Mouse (Mus musculus): ENCODE measurements at regions not wholly inside any gene's neighbourhood (a gene's known extent, or its start where the extent isn't known, plus 50 kb on each side); places are given as distances from the start of the nearest gene placed in this dataset.

DNA sequence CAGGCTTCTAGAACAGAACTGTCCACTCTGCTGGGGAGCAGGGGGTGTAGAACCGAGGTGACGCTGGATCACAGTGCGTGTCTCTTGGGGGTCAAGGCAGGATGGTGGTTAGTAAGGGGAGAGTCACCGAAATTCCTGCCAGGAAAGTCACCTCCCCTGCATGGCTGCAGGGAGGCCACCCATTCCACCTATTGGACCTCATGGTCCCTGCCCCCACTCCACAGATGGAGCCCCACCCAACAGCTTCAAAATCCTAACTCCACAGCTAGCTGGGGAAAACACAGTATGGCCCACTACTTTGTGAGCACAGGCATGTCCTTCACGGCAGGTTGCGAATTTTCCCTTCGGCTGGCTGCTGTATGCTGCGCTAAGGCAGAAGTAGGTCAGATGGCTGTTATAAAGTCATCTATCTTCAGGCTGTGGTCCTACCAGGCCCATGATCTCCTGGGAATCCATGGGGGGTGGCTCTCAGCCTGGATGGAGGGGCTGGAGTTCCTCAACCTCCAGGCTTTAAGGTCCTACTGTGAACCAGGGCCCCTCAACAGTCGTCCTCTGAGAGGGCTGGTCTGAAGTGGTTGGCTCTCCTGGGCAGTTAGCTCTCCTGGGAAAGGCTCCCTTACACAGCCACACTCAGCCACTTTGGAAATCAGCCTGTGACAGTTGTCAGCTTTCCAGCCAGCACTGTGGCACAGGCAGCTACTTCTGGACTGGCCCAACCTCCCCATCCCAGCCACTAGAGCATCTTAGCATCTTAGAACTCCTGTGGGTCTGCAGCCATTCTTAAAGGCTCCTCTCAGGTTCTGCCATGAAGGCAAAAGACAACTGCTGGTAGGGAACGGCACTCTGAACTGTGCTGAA, 124.0 kb upstream of the Klf14 start:
- no peaks in the 10 kb centered on the region for H3K9me3 ChIP-seq (ENCODE audit: control insufficient read depth)
- no peak overlapping the region for H3K9ac ChIP-seq (ENCODE audit: low read depth, low read length)
- H3K4me2 ChIP-seq (replicated peaks; ENCODE audit: low read depth): no peak overlapping the region
- H3K27ac ChIP-seq (ENCODE audit: low read depth, low read length): no peak overlapping the region
- no peak for ATAC-seq
- H3K4me3 ChIP-seq (ENCODE audit: low read depth, low read length): no peak overlapping the region
- no peak for TF ChIP-seq CTCF (IDR thresholded peaks at IDR 0.05; ENCODE audit: low read depth)
- WGBS: 88% methylated on average over 10 of the region's 10 CpGs
- H3K36me3 ChIP-seq (ENCODE audit: control insufficient read depth, insufficient read depth): no peaks in the 10 kb centered on the region
- no peaks in the 10 kb centered on the region for H3K27me3 ChIP-seq (replicated peaks; ENCODE audit: control insufficient read depth, insufficient read depth, low read length)
- peaks cover 9% of the 10 kb centered on the region; the same call in 1 of the 2 replicates for H3K4me1 ChIP-seq (replicated peaks; ENCODE audit: control insufficient read depth, insufficient read depth, low read length)

DNA sequence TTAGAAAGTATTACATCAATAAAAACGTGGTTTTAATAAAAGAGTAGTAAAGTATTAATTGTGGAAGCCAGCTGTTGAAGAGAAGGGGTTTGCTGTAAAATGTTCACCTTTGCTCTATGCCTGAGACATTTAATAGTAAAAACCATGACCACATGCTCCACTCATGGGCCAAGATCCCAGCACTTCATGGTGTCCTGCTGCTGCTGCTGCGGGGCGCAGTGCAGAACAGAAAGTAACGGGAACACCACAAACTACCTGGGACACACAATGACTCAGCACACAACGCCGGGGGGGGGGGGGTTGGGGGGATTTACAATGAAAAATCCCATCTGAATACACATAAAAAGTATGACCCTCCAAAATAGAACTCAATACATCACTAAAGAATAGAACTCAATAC, 124.8 kb upstream of the Klf14 start:
- H3K27ac ChIP-seq (ENCODE audit: low read depth, low read length): no peak overlapping the region
- no peak for TF ChIP-seq CTCF (IDR thresholded peaks at IDR 0.05; ENCODE audit: low read depth)
- no peaks in the 10 kb centered on the region for H3K27me3 ChIP-seq (replicated peaks; ENCODE audit: control insufficient read depth, insufficient read depth, low read length)
- no peak for ATAC-seq
- H3K4me3 ChIP-seq (ENCODE audit: low read depth, low read length): no peak overlapping the region
- H3K36me3 ChIP-seq (ENCODE audit: control insufficient read depth, insufficient read depth): no peaks in the 10 kb centered on the region
- H3K9me3 ChIP-seq (ENCODE audit: control insufficient read depth): no peaks in the 10 kb centered on the region
- no peak overlapping the region for H3K4me2 ChIP-seq (replicated peaks; ENCODE audit: low read depth)
- H3K9ac ChIP-seq (ENCODE audit: low read depth, low read length): no peak overlapping the region
- 85% methylated on average over 6 of the region's 6 CpGs for WGBS
- peaks cover 10% of the 10 kb centered on the region; the same call in 1 of the 2 replicates for H3K4me1 ChIP-seq (replicated peaks; ENCODE audit: control insufficient read depth, insufficient read depth, low read length)

DNA sequence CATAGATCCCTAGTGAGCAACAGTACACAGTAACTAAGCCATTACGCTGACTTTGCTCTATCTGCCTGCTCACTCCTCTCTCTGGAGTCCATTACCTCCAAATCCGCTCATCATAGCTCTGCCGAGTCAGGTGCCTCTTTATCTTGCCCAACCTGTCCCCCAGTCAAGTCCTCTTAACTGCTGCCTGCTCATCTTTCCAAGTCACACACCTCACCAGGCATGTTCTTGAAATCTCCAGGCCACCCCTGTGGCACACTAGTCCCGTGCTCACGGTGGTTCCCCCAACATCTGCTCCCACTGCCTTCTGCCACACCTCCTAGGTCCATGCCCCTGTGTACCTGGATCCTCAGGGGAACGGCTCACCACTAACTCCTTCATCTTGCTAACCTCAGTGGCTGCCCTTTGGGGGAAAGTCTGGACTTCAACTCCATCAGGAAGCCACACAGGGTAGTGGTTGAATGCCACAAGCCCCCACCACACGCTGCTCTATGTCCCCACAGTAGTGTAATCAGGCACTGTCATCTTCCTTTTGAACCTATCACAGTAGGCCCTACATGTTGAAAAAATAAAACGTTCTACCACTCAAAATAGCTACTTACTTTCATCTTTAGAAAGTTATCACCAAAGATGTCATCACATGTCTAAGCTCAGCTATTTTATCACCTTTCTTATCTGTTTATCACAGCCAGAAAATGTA, 126.3 kb upstream of the Klf14 start:
- H3K27me3 ChIP-seq (replicated peaks; ENCODE audit: control insufficient read depth, insufficient read depth, low read length): no peaks in the 10 kb centered on the region
- H3K36me3 ChIP-seq (ENCODE audit: control insufficient read depth, insufficient read depth): no peaks in the 10 kb centered on the region
- H3K4me2 ChIP-seq (replicated peaks; ENCODE audit: low read depth): no peak overlapping the region
- H3K4me1 ChIP-seq (replicated peaks; ENCODE audit: control insufficient read depth, insufficient read depth, low read length): 0 out of 2 replicates have a peak, but pooled peaks cover 5% of the 10 kb centered on the region
- no peak overlapping the region for H3K9ac ChIP-seq (ENCODE audit: low read depth, low read length)
- no peak for TF ChIP-seq CTCF (IDR thresholded peaks at IDR 0.05; ENCODE audit: low read depth)
- 78% methylated on average over 8 of the region's 8 CpGs for whole genome bisulfite sequencing
- no peak overlapping the region for H3K27ac ChIP-seq (ENCODE audit: low read depth, low read length)
- no peak overlapping the region for H3K4me3 ChIP-seq (ENCODE audit: low read depth, low read length)
- no peak for ATAC-seq
- H3K9me3 ChIP-seq (ENCODE audit: control insufficient read depth): no peaks in the 10 kb centered on the region

DNA sequence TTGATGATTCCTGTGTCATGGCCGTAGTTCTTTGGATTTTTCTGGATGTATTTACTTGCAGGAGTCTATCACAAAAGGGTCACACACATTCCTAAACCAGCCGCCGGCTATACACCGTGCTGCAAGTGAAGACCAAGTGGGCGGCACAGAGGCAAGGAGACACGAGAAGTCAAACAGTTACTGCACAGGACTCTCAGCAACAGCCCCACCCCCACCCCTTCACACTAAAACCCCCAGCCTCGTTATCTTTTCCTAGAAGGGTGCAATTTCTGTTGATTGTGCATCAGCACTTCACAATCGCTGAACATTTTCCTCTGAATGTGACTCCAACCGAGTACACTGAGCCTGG, 126.9 kb upstream of the Klf14 start:
- H3K27ac ChIP-seq (ENCODE audit: low read depth, low read length): no peak overlapping the region
- no peaks in the 10 kb centered on the region for H3K27me3 ChIP-seq (replicated peaks; ENCODE audit: control insufficient read depth, insufficient read depth, low read length)
- WGBS: 66% methylated on average over 9 of the region's 9 CpGs
- no peak overlapping the region for H3K4me2 ChIP-seq (replicated peaks; ENCODE audit: low read depth)
- H3K4me1 ChIP-seq (replicated peaks; ENCODE audit: control insufficient read depth, insufficient read depth, low read length): 0 out of 2 replicates have a peak, but pooled peaks cover 5% of the 10 kb centered on the region
- H3K9ac ChIP-seq (ENCODE audit: low read depth, low read length): no peak overlapping the region
- TF ChIP-seq CTCF (IDR thresholded peaks at IDR 0.05; ENCODE audit: low read depth): no peak
- no peak overlapping the region for H3K4me3 ChIP-seq (ENCODE audit: low read depth, low read length)
- H3K36me3 ChIP-seq (ENCODE audit: control insufficient read depth, insufficient read depth): no peaks in the 10 kb centered on the region
- ATAC-seq: no peak
- no peaks in the 10 kb centered on the region for H3K9me3 ChIP-seq (ENCODE audit: control insufficient read depth)

DNA sequence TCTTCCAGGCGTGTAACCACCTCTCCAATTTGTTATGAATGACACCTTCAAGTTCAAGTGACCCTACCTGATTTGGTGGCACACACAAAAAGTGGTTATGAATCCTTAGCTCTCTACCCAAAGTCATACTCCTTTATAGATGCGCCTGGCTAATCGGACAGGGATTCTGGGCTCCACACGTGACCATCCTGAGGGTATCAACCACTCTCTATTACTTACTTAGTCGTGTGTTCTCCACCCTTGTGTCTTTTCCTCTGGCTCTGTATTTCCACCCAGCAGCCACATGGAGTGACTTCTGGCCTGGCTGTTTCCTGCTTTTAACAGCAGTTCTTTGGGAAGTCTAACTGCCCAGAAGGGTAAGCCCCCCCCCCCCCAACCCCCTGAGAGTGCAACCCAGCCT, 127.4 kb upstream of the Klf14 start:
- 89% methylated on average over 5 of the region's 5 CpGs for WGBS
- H3K27ac ChIP-seq (ENCODE audit: low read depth, low read length): no peak overlapping the region
- H3K9ac ChIP-seq (ENCODE audit: low read depth, low read length): no peak overlapping the region
- no peaks in the 10 kb centered on the region for H3K27me3 ChIP-seq (replicated peaks; ENCODE audit: control insufficient read depth, insufficient read depth, low read length)
- H3K4me2 ChIP-seq (replicated peaks; ENCODE audit: low read depth): no peak overlapping the region
- H3K9me3 ChIP-seq (ENCODE audit: control insufficient read depth): no peaks in the 10 kb centered on the region
- H3K4me1 ChIP-seq (replicated peaks; ENCODE audit: control insufficient read depth, insufficient read depth, low read length): 0 out of 2 replicates have a peak, but pooled peaks cover 5% of the 10 kb centered on the region
- H3K4me3 ChIP-seq (ENCODE audit: low read depth, low read length): no peak overlapping the region
- H3K36me3 ChIP-seq (ENCODE audit: control insufficient read depth, insufficient read depth): no peaks in the 10 kb centered on the region
- no peak for ATAC-seq
- TF ChIP-seq CTCF (IDR thresholded peaks at IDR 0.05; ENCODE audit: low read depth): no peak

DNA sequence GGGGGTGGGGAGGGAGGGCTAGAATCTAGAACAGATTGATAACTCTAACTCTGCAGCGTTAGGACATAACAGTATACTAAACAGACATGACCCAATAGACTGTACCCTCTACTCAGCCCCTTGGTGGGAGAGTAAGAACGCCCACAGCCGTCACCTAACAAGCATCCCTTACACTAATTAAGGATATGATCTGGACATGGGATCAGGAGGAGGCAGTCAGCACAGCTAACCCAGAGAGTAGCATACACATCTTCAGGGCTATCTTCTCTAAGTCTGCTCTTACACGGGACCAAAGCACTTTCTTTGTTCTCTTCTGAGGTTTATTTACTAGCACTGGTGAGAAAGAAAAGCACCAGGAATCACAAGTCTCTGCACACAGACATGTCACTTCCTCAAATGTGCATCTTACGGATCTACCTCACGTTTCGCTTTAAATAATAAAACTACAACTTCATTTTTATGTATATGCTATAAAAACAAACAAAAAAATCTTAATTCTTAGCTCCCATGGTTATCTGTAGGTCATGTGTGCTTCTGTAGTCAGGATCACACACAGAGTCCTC, 128.0 kb upstream of the Klf14 start:
- H3K36me3 ChIP-seq (ENCODE audit: control insufficient read depth, insufficient read depth): no peaks in the 10 kb centered on the region
- no peak overlapping the region for H3K9ac ChIP-seq (ENCODE audit: low read depth, low read length)
- H3K4me1 ChIP-seq (replicated peaks; ENCODE audit: control insufficient read depth, insufficient read depth, low read length): 0 out of 2 replicates have a peak, but pooled peaks cover 5% of the 10 kb centered on the region
- H3K4me3 ChIP-seq (ENCODE audit: low read depth, low read length): no peak overlapping the region
- H3K4me2 ChIP-seq (replicated peaks; ENCODE audit: low read depth): no peak overlapping the region
- no peaks in the 10 kb centered on the region for H3K27me3 ChIP-seq (replicated peaks; ENCODE audit: control insufficient read depth, insufficient read depth, low read length)
- H3K27ac ChIP-seq (ENCODE audit: low read depth, low read length): no peak overlapping the region
- ATAC-seq: no peak
- no peaks in the 10 kb centered on the region for H3K9me3 ChIP-seq (ENCODE audit: control insufficient read depth)
- 77% methylated on average over 7 of the region's 7 CpGs for WGBS
- no peak for TF ChIP-seq CTCF (IDR thresholded peaks at IDR 0.05; ENCODE audit: low read depth)
